Mouse (Mus musculus) liver, embryonic 18 days (tissue): ENCODE measurements around the gene Srprb. TPM values are rescaled to one million over a fixed set of nuclear protein-coding genes. Genes with fewer than 3 reads are reported as not detected.

Experiments
- polyA plus RNA-seq: library from polyadenylated mRNA; depleted of rRNA; stranded (reverse); fragments of >200 nt; gene quantifications from 2 replicates; pipeline ENCODE4 v1.2.3, GENCODE M21; 2012; rRNA removed

Gene Srprb
- 14.2 and 16.0 TPM in 2 replicates for polyA plus RNA-seq

DNA sequence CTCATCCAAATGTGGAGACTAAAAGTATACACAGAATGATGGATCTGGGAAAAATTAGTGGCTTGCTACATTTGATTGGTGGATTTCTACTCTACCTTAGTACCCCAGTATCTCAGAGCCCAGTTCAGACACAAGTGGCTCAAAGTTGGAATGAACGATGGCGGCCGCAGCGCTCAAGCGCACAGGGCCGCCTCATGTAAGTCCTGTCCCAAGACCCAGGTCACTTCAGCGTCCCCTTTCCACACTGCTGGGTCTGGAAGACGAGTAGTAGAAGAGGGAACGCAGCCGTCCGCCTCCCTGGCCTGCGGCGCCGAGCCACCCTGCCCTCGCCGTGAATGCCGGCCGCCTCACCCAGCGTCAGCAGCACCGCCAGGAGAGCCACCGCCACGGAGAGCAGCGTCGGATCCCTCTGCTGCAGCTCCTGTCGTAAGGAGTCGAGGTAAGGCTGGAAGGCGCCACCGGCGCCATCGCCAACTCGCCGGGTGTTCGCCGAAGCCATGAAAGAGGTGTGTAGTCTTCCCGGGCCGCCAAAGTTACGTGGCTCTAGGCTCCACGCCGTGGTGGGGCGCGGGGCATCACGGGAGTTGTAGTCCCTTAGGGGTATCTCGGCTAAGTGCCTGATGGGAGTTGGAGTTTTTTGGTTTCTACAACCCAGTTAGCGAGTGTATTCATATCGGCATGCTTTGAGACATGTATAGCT, at the start of gene Srprb:
Gene Srprb, minus strand, starts transcription at position 577 of the 700 bp plus-strand sequence.

DNA sequence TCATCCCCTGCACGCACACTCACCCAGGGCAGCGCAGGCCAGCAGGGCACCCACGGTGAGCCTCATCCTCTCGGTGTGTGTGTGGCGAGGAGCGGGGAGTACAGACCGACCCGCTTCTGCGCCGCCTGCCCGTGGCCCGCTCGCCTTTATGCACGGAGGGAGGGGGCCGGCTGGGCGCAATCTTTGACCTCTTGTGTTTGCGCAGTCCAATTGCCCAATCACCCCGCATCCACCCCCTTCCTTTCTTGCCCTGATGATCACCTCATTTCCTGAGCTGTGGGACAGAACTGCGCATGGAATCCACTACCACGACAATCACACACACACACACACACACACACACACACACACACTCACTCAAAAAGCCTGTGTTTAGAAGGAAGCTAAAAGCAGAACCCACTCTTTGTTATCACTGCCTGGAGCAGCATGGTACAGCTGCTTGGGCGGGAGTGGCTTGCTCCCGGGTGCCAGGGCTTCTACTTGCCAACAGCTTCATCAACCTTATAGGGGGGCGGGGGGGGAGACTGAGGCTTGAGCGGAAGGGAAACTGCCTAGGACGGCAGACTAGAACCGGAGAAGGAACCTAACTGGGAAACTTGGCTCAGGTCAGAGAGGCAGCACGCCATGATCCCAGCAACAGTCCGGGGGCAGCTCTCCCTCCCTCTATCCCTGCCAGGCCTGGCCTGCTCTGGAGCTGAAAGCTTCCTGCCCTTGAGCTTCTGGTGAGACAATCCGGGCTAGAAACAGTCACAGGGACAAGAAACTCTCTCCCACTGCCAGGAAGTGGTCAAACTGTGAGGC, 28.4 kb upstream of the Srprb start, which contains the start of the genes Gm20425 and Trf:
Gene Gm20425, minus strand, starts transcription at position 157 of the 801 bp plus-strand sequence.
Gene Trf, minus strand, starts transcription at position 294 of the 801 bp plus-strand sequence.

Other genes with a start within 250 kb of the Srprb start
- gene Slco2a1, start 213.4 kb downstream of the Srprb start, polyA plus RNA-seq, result 7.4 and 8.7 TPM in 2 replicates
- 0.14 and 0.19 TPM in 2 replicates for gene Rab6b, start 90.3 kb downstream of the Srprb start, polyA plus RNA-seq
- gene Gm20425, start 28.2 kb upstream of the Srprb start, polyA plus RNA-seq, result 0.88 and 1.8 TPM in 2 replicates
- gene Trf, start 28.3 kb upstream of the Srprb start, polyA plus RNA-seq, result 19,741 and 21,416 TPM in 2 replicates
- gene 1300017J02Rik, start 102.9 kb upstream of the Srprb start, polyA plus RNA-seq, result 146 and 160 TPM in 2 replicates
- gene Topbp1, start 103.1 kb upstream of the Srprb start, polyA plus RNA-seq, result 20.7 and 23.1 TPM in 2 replicates
- 27.5 TPM in 2 replicates for gene Cdv3, start 163.7 kb upstream of the Srprb start, polyA plus RNA-seq